Mouse (Mus musculus) brown adipose tissue, adult 24 weeks (tissue): ENCODE measurements around the gene Crispld2. TPM values are rescaled to one million over a fixed set of nuclear protein-coding genes. Genes with fewer than 3 reads are reported as not detected.

Experiments
- H3K27ac ChIP-seq: fragments of 200-500 bp; replicated peaks from 2 replicates; pipeline ENCODE4 v1.5.1; 2012; ENCODE audit warnings: low read depth, mild to moderate bottlenecking, low read length
- H3K4me1 ChIP-seq: fragments of 200-500 bp; 2 replicates; pipeline ENCODE4 v1.6.1; 2012; ENCODE audit warnings: low read length, mixed read lengths; ENCODE audit not compliant: control insufficient read depth, insufficient read depth, insufficient read length
- H3K4me3 ChIP-seq: fragments of 200-500 bp; 2 replicates; pipeline ENCODE4 v1.5.1; 2012; ENCODE audit warnings: low read depth, mild to moderate bottlenecking, low read length, moderate library complexity; ENCODE audit not compliant: insufficient read depth
- polyA plus RNA-seq: library from polyadenylated mRNA; stranded (reverse); fragments of >200 nt; gene quantifications from 2 replicates; pipeline ENCODE4 v1.2.4, GENCODE M21; 2012; ENCODE audit not compliant: missing spikeins, insufficient read depth, insufficient read length

Gene Crispld2
- polyA plus RNA-seq, 1 experiment, result 6.9 TPM

- H3K27ac ChIP-seq, result no peak overlapping the region
- H3K4me3 ChIP-seq, result no peak overlapping the region
- no peaks in the 10 kb centered on the region; the same call in 1 of the 2 replicates for H3K4me1 ChIP-seq
Observed at GRCm38 (mm10) chr8:120009284-120009683, 17.0 kb downstream of the Crispld2 start.

- Histone ChIP-seq H3K27ac (no peak overlapping the region), H3K4me1 (no peaks in the 10 kb centered on the region), H3K4me3 (no peak overlapping the region)
Observed at GRCm38 (mm10) chr8:120012491-120012890, 20.3 kb downstream of the Crispld2 start.

- H3K4me3 ChIP-seq, result no peak overlapping the region
- no peaks in the 10 kb centered on the region for H3K4me1 ChIP-seq
- no peak overlapping the region for H3K27ac ChIP-seq
Observed at GRCm38 (mm10) chr8:120012927-120013326, 20.7 kb downstream of the Crispld2 start.

GRCm38 (mm10) chr8:120014267-120015023 lies 22.2 kb downstream of the Crispld2 start:
- H3K4me1 ChIP-seq, result no peaks in the 10 kb centered on the region
- no peak overlapping the region for H3K27ac ChIP-seq
- no peak overlapping the region for H3K4me3 ChIP-seq

- Histone ChIP-seq H3K27ac (no peak overlapping the region), H3K4me3 (no peak overlapping the region), H3K4me1 (no peaks in the 10 kb centered on the region)
Observed at GRCm38 (mm10) chr8:120015916-120016315, 23.7 kb downstream of the Crispld2 start.

GRCm38 (mm10) chr8:120016424-120016823 lies 24.2 kb downstream of the Crispld2 start:
- Histone ChIP-seq H3K27ac (no peak overlapping the region), H3K4me1 (no peaks in the 10 kb centered on the region), H3K4me3 (no peak overlapping the region)

- H3K27ac ChIP-seq, result no peak overlapping the region
Observed at GRCm38 (mm10) chr8:120017349-120017748, 25.1 kb downstream of the Crispld2 start.

GRCm38 (mm10) chr8:120017786-120018185 lies 25.5 kb downstream of the Crispld2 start:
- H3K4me1 ChIP-seq, result no peaks in the 10 kb centered on the region
- H3K27ac ChIP-seq, result no peak overlapping the region
- no peak overlapping the region for H3K4me3 ChIP-seq

More at GRCm38 (mm10) chr8:120017349-120017748, 25.1 kb downstream of the Crispld2 start:
- Histone ChIP-seq H3K4me3 (no peak overlapping the region), H3K4me1 (no peaks in the 10 kb centered on the region)

GRCm38 (mm10) chr8:120018379-120018778 lies 26.1 kb downstream of the Crispld2 start:
- Histone ChIP-seq H3K27ac (no peak overlapping the region), H3K4me3 (no peak overlapping the region), H3K4me1 (no peaks in the 10 kb centered on the region)

GRCm38 (mm10) chr8:120019297-120019696 lies 27.1 kb downstream of the Crispld2 start:
- no peaks in the 10 kb centered on the region for H3K4me1 ChIP-seq
- no peak overlapping the region for H3K4me3 ChIP-seq
- no peak overlapping the region for H3K27ac ChIP-seq

GRCm38 (mm10) chr8:120020298-120020697 lies 28.1 kb downstream of the Crispld2 start:
- Histone ChIP-seq H3K4me1 (no peaks in the 10 kb centered on the region), H3K27ac (no peak overlapping the region), H3K4me3 (no peak overlapping the region)

GRCm38 (mm10) chr8:120026199-120026598 lies 34.0 kb downstream of the Crispld2 start:
- no peak overlapping the region for H3K4me3 ChIP-seq
- no peak overlapping the region for H3K27ac ChIP-seq
- H3K4me1 ChIP-seq, result no peaks in the 10 kb centered on the region

- H3K4me1 ChIP-seq, result no peaks in the 10 kb centered on the region
- H3K27ac ChIP-seq, result no peak overlapping the region
- no peak overlapping the region for H3K4me3 ChIP-seq
Observed at GRCm38 (mm10) chr8:120026991-120027390, 34.8 kb downstream of the Crispld2 start.

- H3K27ac ChIP-seq, result no peak overlapping the region
- no peak overlapping the region for H3K4me3 ChIP-seq
- no peaks in the 10 kb centered on the region for H3K4me1 ChIP-seq
Observed at GRCm38 (mm10) chr8:120030447-120030846, 38.2 kb downstream of the Crispld2 start.

- Histone ChIP-seq H3K27ac (no peak overlapping the region), H3K4me1 (peaks cover 5% of the 10 kb centered on the region), H3K4me3 (no peak overlapping the region)
Observed at GRCm38 (mm10) chr8:120032549-120033208, 40.4 kb downstream of the Crispld2 start.

GRCm38 (mm10) chr8:120034471-120034870 lies 42.2 kb downstream of the Crispld2 start:
- Histone ChIP-seq H3K27ac (no peak overlapping the region), H3K4me1 (peaks cover 5% of the 10 kb centered on the region), H3K4me3 (no peak overlapping the region)
